Mouse (Mus musculus) kidney, postnatal 25 days (tissue): ENCODE measurements around the gene 4933406M09Rik.

ENCODE experiments used
- DNase-seq, 2 experiments: peaks; one replicate each; pipeline ENCODE4 v3.0.0; 2021; ENCODE audit warnings: mixed read lengths in 2 of 2

4933406M09Rik gene

GRCm38 (mm10) chr1:134435414-134435813 is 49.7 kb downstream of the 4933406M09Rik start:
- DNase-seq = peak; percentile 51 to 57

GRCm38 (mm10) chr1:134440437-134440836 is 54.7 kb downstream of the 4933406M09Rik start:
- no peak for DNase-seq
